Mouse (Mus musculus) kidney, embryonic 14.5 days (tissue): ENCODE data around the gene Nat9. TPM values are rescaled to one million over a fixed set of nuclear protein-coding genes. Genes with fewer than 3 reads are reported as not detected.

Source experiments
- ATAC-seq: fragments of 200-750 bp; cut with Nextera tagmentation; 2 replicates; pipeline ENCODE4 v1.8.0; 2017; ENCODE audit warnings: moderate number of reproducible peaks, mild to moderate bottlenecking, moderate TSS enrichment, moderate library complexity; ENCODE audit not compliant: low FRiP score, low TSS enrichment
- H3K27ac ChIP-seq: fragments of 300-500 bp; sonication (generic); 2 replicates; pipeline ENCODE4 v1.5.1; 2014; ENCODE audit warnings: low read depth, mild to moderate bottlenecking, low read length, moderate library complexity, mixed read lengths
- H3K27me3 ChIP-seq: fragments of 300-500 bp; sonication (generic); 2 replicates; pipeline ENCODE4 v1.6.1; 2014; ENCODE audit warnings: mild to moderate bottlenecking, low read length; ENCODE audit not compliant: control insufficient read depth, insufficient read depth
- H3K36me3 ChIP-seq: fragments of 300-500 bp; sonication (generic); 2 replicates; pipeline ENCODE4 v1.6.1; 2014; ENCODE audit warnings: low read length, mixed read lengths; ENCODE audit not compliant: control insufficient read depth, insufficient read depth
- H3K4me1 ChIP-seq: fragments of 300-500 bp; sonication (generic); 2 replicates; pipeline ENCODE4 v1.6.1; 2014; ENCODE audit warnings: low read length, mixed read lengths; ENCODE audit not compliant: control insufficient read depth, insufficient read depth
- H3K4me2 ChIP-seq: fragments of 300-500 bp; sonication (generic); replicated peaks from 2 replicates; pipeline ENCODE4 v1.6.1; 2014; ENCODE audit warnings: low read depth, mild to moderate bottlenecking, low read length
- H3K4me3 ChIP-seq: fragments of 300-500 bp; sonication (generic); 2 replicates; pipeline ENCODE4 v1.5.1; 2014; ENCODE audit warnings: mild to moderate bottlenecking, low read length
- H3K9ac ChIP-seq: fragments of 300-500 bp; sonication (generic); 2 replicates; pipeline ENCODE4 v1.6.1; 2014; ENCODE audit warnings: low read depth, mild to moderate bottlenecking, low read length, moderate library complexity
- H3K9me3 ChIP-seq: fragments of 300-500 bp; sonication (generic); 2 replicates; pipeline ENCODE4 v1.6.1; 2016; ENCODE audit warnings: low read length; ENCODE audit not compliant: control insufficient read depth
- WGBS: fragments of 180-500 bp; shearing (Covaris S2); extraction: QIAGEN DNeasy Blood & Tissue Kit; methylation state at CpG from one replicate; pipeline ENCODE4 v1.1.7; 2014; 5-methylcytosine and 5-hydroxymethylcytosine counted together
- polyA plus RNA-seq: library from polyadenylated mRNA; unstranded; fragments of >200 nt; fragmentation: Nextera tagmentation; extraction: Ambion mirVana; gene quantifications from 2 replicates; pipeline ENCODE4 v1.2.1, GENCODE M21; 2014

Nat9 gene
- 18.2 and 18.4 TPM in 2 replicates for polyA plus RNA-seq

GRCm38 (mm10) chr11:115187693-115188092 lies at the start of gene Nat9:
Gene Nat9, minus strand, starts transcription at chr11:115187859.
- no peaks in the 10 kb centered on the region for H3K9me3 ChIP-seq
- peak within 1 kb of the TSS; percentile 71 for H3K9ac ChIP-seq
- H3K27ac ChIP-seq: peak within 1 kb of the TSS; percentile 52; the same call in 1 of the 2 replicates
- peaks cover 12% of the 10 kb centered on the region; the same call in 1 of the 2 replicates for H3K4me1 ChIP-seq
- no peaks in the 10 kb centered on the region for H3K36me3 ChIP-seq
- peak within 1 kb of the TSS; percentile 76 for H3K4me2 ChIP-seq
- peak within 1 kb of the TSS; percentile 60 for H3K4me3 ChIP-seq
- WGBS: 7% methylated on average over 12 of the region's 12 CpGs
- no peaks in the 10 kb centered on the region for H3K27me3 ChIP-seq
- no peak for ATAC-seq

- Histone ChIP-seq H3K4me3 (no peak overlapping the region), H3K4me1 (peaks cover 33% of the 10 kb centered on the region), H3K27me3 (peaks cover 18% of the 10 kb centered on the region; the same call in 1 of the 2 replicates), H3K9me3 (no peaks in the 10 kb centered on the region), H3K36me3 (no peaks in the 10 kb centered on the region), H3K27ac (no peak overlapping the region), H3K9ac (no peak overlapping the region), H3K4me2 (no peak overlapping the region; the same call in 1 of the 2 replicates)
- peak; percentile 7; the same call in 1 of the 2 replicates for ATAC-seq
- 9% methylated on average over 5 of the region's 5 CpGs for WGBS
Measured at GRCm38 (mm10) chr11:115236570-115236969, 48.9 kb upstream of the Nat9 start.

- H3K9ac ChIP-seq: no peak overlapping the region
- ATAC-seq: no peak
- peaks cover 18% of the 10 kb centered on the region; the same call in 1 of the 2 replicates for H3K27me3 ChIP-seq
- no peak overlapping the region for H3K27ac ChIP-seq
- 59% methylated on average over 15 of the region's 15 CpGs for WGBS
- H3K4me3 ChIP-seq: no peak overlapping the region
- H3K4me1 ChIP-seq: peaks cover 28% of the 10 kb centered on the region
- no peaks in the 10 kb centered on the region; the same call in 1 of the 2 replicates for H3K36me3 ChIP-seq
- H3K4me2 ChIP-seq: no peak overlapping the region
- no peaks in the 10 kb centered on the region for H3K9me3 ChIP-seq
Measured at GRCm38 (mm10) chr11:115234320-115235044, 46.8 kb upstream of the Nat9 start.

GRCm38 (mm10) chr11:115233526-115234290 lies 46.0 kb upstream of the Nat9 start:
- no peak overlapping the region for H3K27ac ChIP-seq
- ATAC-seq: no peak
- no peak overlapping the region for H3K9ac ChIP-seq
- H3K4me1 ChIP-seq: peaks cover 28% of the 10 kb centered on the region
- no peaks in the 10 kb centered on the region; the same call in 1 of the 2 replicates for H3K36me3 ChIP-seq
- WGBS: 66% methylated on average over 20 of the region's 20 CpGs
- H3K4me3 ChIP-seq: no peak overlapping the region
- peaks cover 18% of the 10 kb centered on the region; the same call in 1 of the 2 replicates for H3K27me3 ChIP-seq
- H3K9me3 ChIP-seq: no peaks in the 10 kb centered on the region
- H3K4me2 ChIP-seq: no peak overlapping the region

- no peak overlapping the region for H3K9ac ChIP-seq
- H3K4me3 ChIP-seq: no peak overlapping the region
- H3K4me1 ChIP-seq: peaks cover 23% of the 10 kb centered on the region
- no peaks in the 10 kb centered on the region; the same call in 1 of the 2 replicates for H3K36me3 ChIP-seq
- WGBS: 85% methylated on average over 5 of the region's 5 CpGs
- peaks cover 18% of the 10 kb centered on the region; the same call in 1 of the 2 replicates for H3K27me3 ChIP-seq
- no peak overlapping the region for H3K27ac ChIP-seq
- no peak overlapping the region for H3K4me2 ChIP-seq
- no peaks in the 10 kb centered on the region for H3K9me3 ChIP-seq
- ATAC-seq: no peak
Measured at GRCm38 (mm10) chr11:115232889-115233288, 45.2 kb upstream of the Nat9 start.

GRCm38 (mm10) chr11:115231924-115232323 lies 44.3 kb upstream of the Nat9 start:
- no peak for ATAC-seq
- no peaks in the 10 kb centered on the region; the same call in 1 of the 2 replicates for H3K36me3 ChIP-seq
- 64% methylated on average over 9 of the region's 9 CpGs for WGBS
- H3K4me3 ChIP-seq: no peak overlapping the region
- no peak overlapping the region for H3K4me2 ChIP-seq
- peaks cover 27% of the 10 kb centered on the region for H3K4me1 ChIP-seq
- no peak overlapping the region for H3K9ac ChIP-seq
- peak overlapping the region; percentile 3; the same call in 1 of the 2 replicates for H3K27ac ChIP-seq
- no peaks in the 10 kb centered on the region for H3K9me3 ChIP-seq
- peaks cover 18% of the 10 kb centered on the region; the same call in 1 of the 2 replicates for H3K27me3 ChIP-seq

- H3K4me2 ChIP-seq: no peak overlapping the region
- H3K9me3 ChIP-seq: no peaks in the 10 kb centered on the region
- H3K4me3 ChIP-seq: no peak overlapping the region
- H3K27me3 ChIP-seq: peaks cover 18% of the 10 kb centered on the region; the same call in 1 of the 2 replicates
- peak overlapping the region; percentile 3; the same call in 1 of the 2 replicates for H3K27ac ChIP-seq
- H3K36me3 ChIP-seq: no peaks in the 10 kb centered on the region; the same call in 1 of the 2 replicates
- no peak overlapping the region for H3K9ac ChIP-seq
- no peak for ATAC-seq
- peaks cover 21% of the 10 kb centered on the region for H3K4me1 ChIP-seq
- 41% methylated on average over 14 of the region's 14 CpGs for WGBS
Measured at GRCm38 (mm10) chr11:115231168-115231915, 43.7 kb upstream of the Nat9 start.
